Mouse (Mus musculus) lung, embryonic 14.5 days (tissue): Measurements from ENCODE around the gene Ift46. TPM values are rescaled to one million over a fixed set of nuclear protein-coding genes. Genes with fewer than 3 reads are reported as not detected.

Source experiments
- ATAC-seq: fragments of 200-750 bp; cut with Nextera tagmentation; 2 replicates; pipeline ENCODE4 v1.8.0; 2017; ENCODE audit warnings: mild to moderate bottlenecking, moderate TSS enrichment, moderate library complexity; ENCODE audit not compliant: insufficient read depth
- DNase-seq: peaks from one replicate; pipeline ENCODE4 v3.0.0-alpha.2; 2015
- H3K27ac ChIP-seq: fragments of 300-500 bp; sonication (generic); 2 replicates; pipeline ENCODE4 v1.5.1; 2014; ENCODE audit warnings: low read depth, mild to moderate bottlenecking, moderate library complexity
- H3K27me3 ChIP-seq: fragments of 300-500 bp; sonication (generic); 2 replicates; pipeline ENCODE4 v1.6.1; 2014; ENCODE audit warnings: low read length, control low read depth; ENCODE audit not compliant: insufficient read depth
- H3K36me3 ChIP-seq: fragments of 300-500 bp; sonication (generic); 2 replicates; pipeline ENCODE4 v1.6.1; 2014; ENCODE audit warnings: control low read depth; ENCODE audit not compliant: insufficient read depth
- H3K4me1 ChIP-seq: fragments of 300-500 bp; sonication (generic); 2 replicates; pipeline ENCODE4 v1.6.1; 2014; ENCODE audit warnings: antibody characterized with exemption, control low read depth; ENCODE audit not compliant: insufficient read depth
- H3K4me2 ChIP-seq: fragments of 300-500 bp; sonication (generic); 2 replicates; pipeline ENCODE4 v1.6.1; 2014; ENCODE audit warnings: mild to moderate bottlenecking
- H3K4me3 ChIP-seq: fragments of 300-500 bp; sonication (generic); 2 replicates; pipeline ENCODE4 v1.5.1; 2014; ENCODE audit warnings: low read depth, low read length
- H3K9ac ChIP-seq: fragments of 300-500 bp; sonication (generic); 2 replicates; pipeline ENCODE4 v1.6.1; 2014
- H3K9me3 ChIP-seq: fragments of 300-500 bp; sonication (generic); 2 replicates; pipeline ENCODE4 v1.6.1; 2016; ENCODE audit warnings: low read depth, low read length, control low read depth
- CTCF ChIP-seq: IDR thresholded peaks from 2 replicates; pipeline ENCODE4 v1.5.1; 2016; ENCODE audit warnings: antibody characterized with exemption, low read depth
- WGBS: fragments of 180-500 bp; shearing (Covaris S2); extraction: QIAGEN DNeasy Blood & Tissue Kit; methylation state at CpG from one replicate; pipeline ENCODE4 v1.1.7; 2014; 5-methylcytosine and 5-hydroxymethylcytosine counted together
- polyA plus RNA-seq: library from polyadenylated mRNA; unstranded; fragments of >200 nt; fragmentation: Nextera tagmentation; extraction: Ambion mirVana; gene quantifications from 2 replicates; pipeline ENCODE4 v1.2.1, GENCODE M21; 2014

Gene Ift46
- polyA plus RNA-seq, 1 experiment from 2014 or later = 106 TPM

GRCm38 (mm10) chr9:44736301-44736700 lies 31.4 kb upstream of the Ift46 start:
- no peak overlapping the region for H3K9ac ChIP-seq
- WGBS = 58% methylated on average over 2 of the region's 2 CpGs
- ATAC-seq = no peak

GRCm38 (mm10) chr9:44737240-44737949 lies 30.3 kb upstream of the Ift46 start:
- Histone ChIP-seq H3K27ac (peak overlapping the region; percentile 77), H3K4me1 (0 out of 2 replicates have a peak, but pooled peaks cover 10% of the 10 kb centered on the region), H3K4me2 (peak overlapping the region; percentile 23), H3K4me3 (no peak overlapping the region), H3K9me3 (0 out of 2 replicates have a peak, but pooled peaks cover 3% of the 10 kb centered on the region), H3K27me3 (0 out of 2 replicates have a peak, but pooled peaks cover 3% of the 10 kb centered on the region), H3K9ac (no peak overlapping the region), H3K36me3 (peaks cover 6% of the 10 kb centered on the region)
- ATAC-seq = peak; percentile 56
- 0 out of 2 replicates have a peak, but pooled peaks have one; percentile 20 for TF ChIP-seq CTCF
- 18% methylated on average over 8 of the region's 8 CpGs for WGBS
- peak; percentile 84 for DNase-seq

More at GRCm38 (mm10) chr9:44736301-44736700, 31.4 kb upstream of the Ift46 start:
- H3K27me3 ChIP-seq = 0 out of 2 replicates have a peak, but pooled peaks cover 3% of the 10 kb centered on the region
- no peak overlapping the region for H3K4me3 ChIP-seq
- H3K4me2 ChIP-seq = no peak overlapping the region
- no peaks in the 10 kb centered on the region; the same call in 1 of the 2 replicates for H3K36me3 ChIP-seq
- H3K27ac ChIP-seq = no peak overlapping the region
- DNase-seq = no peak
- no peak for TF ChIP-seq CTCF
- H3K4me1 ChIP-seq = 0 out of 2 replicates have a peak, but pooled peaks cover 10% of the 10 kb centered on the region
- H3K9me3 ChIP-seq = 0 out of 2 replicates have a peak, but pooled peaks cover 3% of the 10 kb centered on the region

- no peak overlapping the region for H3K4me2 ChIP-seq
- DNase-seq = no peak
- 0 out of 2 replicates have a peak, but pooled peaks cover 3% of the 10 kb centered on the region for H3K9me3 ChIP-seq
- H3K4me3 ChIP-seq = no peak overlapping the region
- 84% methylated on average over 1 of the region's 1 CpGs for WGBS
- H3K27ac ChIP-seq = no peak overlapping the region
- no peaks in the 10 kb centered on the region for H3K27me3 ChIP-seq
- no peak for ATAC-seq
- peak; percentile 21 for TF ChIP-seq CTCF
- H3K36me3 ChIP-seq = peaks cover 39% of the 10 kb centered on the region
- 0 out of 2 replicates have a peak, but pooled peaks cover 5% of the 10 kb centered on the region for H3K4me1 ChIP-seq
- no peak overlapping the region for H3K9ac ChIP-seq
Observed at GRCm38 (mm10) chr9:44740663-44741192, 27.0 kb upstream of the Ift46 start.

GRCm38 (mm10) chr9:44745371-44745770 lies 22.3 kb upstream of the Ift46 start:
- DNase-seq = no peak
- Histone ChIP-seq H3K9me3 (no peaks in the 10 kb centered on the region), H3K9ac (no peak overlapping the region), H3K4me1 (no peaks in the 10 kb centered on the region), H3K36me3 (peaks cover 84% of the 10 kb centered on the region), H3K4me3 (no peak overlapping the region), H3K4me2 (no peak overlapping the region), H3K27ac (no peak overlapping the region), H3K27me3 (no peaks in the 10 kb centered on the region)
- ATAC-seq = no peak
- 89% methylated on average over 7 of the region's 7 CpGs for WGBS
- no peak for TF ChIP-seq CTCF

GRCm38 (mm10) chr9:44746666-44747065 lies 21.0 kb upstream of the Ift46 start:
- Histone ChIP-seq H3K4me3 (no peak overlapping the region), H3K4me2 (no peak overlapping the region), H3K27me3 (no peaks in the 10 kb centered on the region), H3K27ac (no peak overlapping the region), H3K4me1 (no peaks in the 10 kb centered on the region), H3K9me3 (no peaks in the 10 kb centered on the region), H3K36me3 (peaks cover 95% of the 10 kb centered on the region), H3K9ac (no peak overlapping the region)
- WGBS = 84% methylated on average over 3 of the region's 3 CpGs
- ATAC-seq (no peak), DNase-seq (no peak)
- no peak for TF ChIP-seq CTCF

- no peak overlapping the region for H3K27ac ChIP-seq
- ATAC-seq (no peak), DNase-seq (no peak)
- no peaks in the 10 kb centered on the region for H3K4me1 ChIP-seq
- H3K4me2 ChIP-seq = no peak overlapping the region
- peaks cover 98% of the 10 kb centered on the region for H3K36me3 ChIP-seq
- H3K9ac ChIP-seq = no peak overlapping the region
- TF ChIP-seq CTCF = no peak
- H3K4me3 ChIP-seq = no peak overlapping the region
- no peaks in the 10 kb centered on the region for H3K27me3 ChIP-seq
- WGBS = 98% methylated on average over 3 of the region's 3 CpGs
- no peaks in the 10 kb centered on the region for H3K9me3 ChIP-seq
Observed at GRCm38 (mm10) chr9:44747341-44747740, 20.4 kb upstream of the Ift46 start.

- WGBS = 92% methylated on average over 7 of the region's 7 CpGs
- H3K9me3 ChIP-seq = no peaks in the 10 kb centered on the region
- no peak overlapping the region for H3K27ac ChIP-seq
- no peaks in the 10 kb centered on the region for H3K27me3 ChIP-seq
- DNase-seq (no peak), ATAC-seq (no peak)
- H3K4me3 ChIP-seq = no peak overlapping the region
- no peaks in the 10 kb centered on the region for H3K4me1 ChIP-seq
- H3K36me3 ChIP-seq = peaks cover 98% of the 10 kb centered on the region
- TF ChIP-seq CTCF = no peak
- no peak overlapping the region for H3K4me2 ChIP-seq
- no peak overlapping the region for H3K9ac ChIP-seq
Observed at GRCm38 (mm10) chr9:44748473-44748872, 19.2 kb upstream of the Ift46 start.
